Mouse (Mus musculus) stomach, postnatal 0 days (tissue): ENCODE results near the gene Gabpb1.

Source experiments
- CTCF ChIP-seq: IDR thresholded peaks from 2 replicates; pipeline ENCODE4 v1.5.1; 2016; ENCODE audit warnings: antibody characterized with exemption, low read depth, mild to moderate bottlenecking, moderate library complexity
- EP300 ChIP-seq: optimal IDR thresholded peaks from 2 replicates; pipeline ENCODE3; 2016; ENCODE audit warnings: antibody characterized with exemption

DNA sequence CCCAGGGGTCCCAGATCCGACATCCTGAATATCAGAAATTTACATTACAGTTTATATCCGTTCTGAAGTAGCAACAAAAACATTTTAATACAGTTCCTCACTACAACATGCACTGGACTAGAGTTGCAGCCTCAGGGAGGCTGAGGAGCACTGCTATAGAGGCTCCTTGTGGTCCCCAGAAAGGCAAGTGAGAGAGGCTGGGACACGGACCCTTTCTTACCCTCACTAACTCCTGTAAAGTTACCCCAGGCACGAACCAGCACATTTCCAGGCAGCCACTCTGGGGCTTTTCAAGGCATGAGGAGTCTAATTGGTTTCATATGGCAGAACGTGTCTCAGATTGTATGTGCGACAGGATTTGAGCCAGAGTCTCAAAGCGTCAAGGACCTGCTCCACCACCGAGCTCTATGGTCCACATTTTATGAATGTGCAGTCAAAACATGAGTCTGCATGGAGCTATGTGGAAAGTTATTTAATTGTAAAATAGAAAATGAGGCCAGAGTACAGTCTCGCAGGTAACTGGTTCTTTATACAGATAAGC, 47.6 kb downstream of the Gabpb1 start:
- TF ChIP-seq CTCF (no peak), EP300 (no peak)
